Comparison of ENCODE assay signal across 17 mouse cellular contexts in genomic region chr10:3787006-3787405, GRCm38 (mm10).
"Had no signal": no experiment of that assay in that cellular context is flagged by ENCODE, and none has a peak within 500 bp of the region (broad histone marks: within the 10 kb centered on the region; RNA-seq: fewer than 3 reads in every experiment).

No protein-coding gene starts in this region.

- H3K36me3 ChIP-seq: neural tube, embryonic 12.5 days; neural tube, embryonic 13.5 days; neural tube, embryonic 15.5 days; stomach, embryonic 15.5 days had no signal

- H3K4me3 ChIP-seq: neural tube, embryonic 12.5 days; neural tube, embryonic 13.5 days; neural tube, embryonic 15.5 days; stomach, embryonic 15.5 days had no signal

- DNase-seq: retina, postnatal 1 day; right cerebral cortex, adult 18-20 months; right cerebral cortex, postnatal 14 days; right cerebral cortex, postnatal 25 days; right cerebral cortex, postnatal 4 days; spleen, adult 18-20 months; thymus, adult 18-20 months; thymus, adult 2 months; thymus, postnatal 14 days; thymus, postnatal 25 days; thymus, postnatal 36 days; thymus, postnatal 4 days had no signal

- H3K4me2 ChIP-seq: neural tube, embryonic 12.5 days; neural tube, embryonic 13.5 days; neural tube, embryonic 15.5 days; stomach, embryonic 15.5 days had no signal

- H3K9ac ChIP-seq: neural tube, embryonic 12.5 days; neural tube, embryonic 13.5 days; neural tube, embryonic 15.5 days; stomach, embryonic 15.5 days had no signal

- H3K27ac ChIP-seq: neural tube, embryonic 12.5 days; neural tube, embryonic 13.5 days; neural tube, embryonic 15.5 days; stomach, embryonic 15.5 days; stomach, postnatal 0 days had no signal

- H3K9me3 ChIP-seq: neural tube, embryonic 12.5 days; neural tube, embryonic 13.5 days; neural tube, embryonic 15.5 days; stomach, embryonic 15.5 days had no signal

- H3K27me3 ChIP-seq: neural tube, embryonic 12.5 days; neural tube, embryonic 13.5 days; neural tube, embryonic 15.5 days; stomach, embryonic 15.5 days had no signal

- H3K4me1 ChIP-seq: neural tube, embryonic 12.5 days; neural tube, embryonic 13.5 days; stomach, embryonic 15.5 days had no signal
